Mouse (Mus musculus): ENCODE data around the gene Pank2. TPM values are rescaled to one million over a fixed set of nuclear protein-coding genes. Genes with fewer than 3 reads are reported as not detected.

Gene Pank2
- total RNA-seq (2023), result 48.9 TPM

DNA sequence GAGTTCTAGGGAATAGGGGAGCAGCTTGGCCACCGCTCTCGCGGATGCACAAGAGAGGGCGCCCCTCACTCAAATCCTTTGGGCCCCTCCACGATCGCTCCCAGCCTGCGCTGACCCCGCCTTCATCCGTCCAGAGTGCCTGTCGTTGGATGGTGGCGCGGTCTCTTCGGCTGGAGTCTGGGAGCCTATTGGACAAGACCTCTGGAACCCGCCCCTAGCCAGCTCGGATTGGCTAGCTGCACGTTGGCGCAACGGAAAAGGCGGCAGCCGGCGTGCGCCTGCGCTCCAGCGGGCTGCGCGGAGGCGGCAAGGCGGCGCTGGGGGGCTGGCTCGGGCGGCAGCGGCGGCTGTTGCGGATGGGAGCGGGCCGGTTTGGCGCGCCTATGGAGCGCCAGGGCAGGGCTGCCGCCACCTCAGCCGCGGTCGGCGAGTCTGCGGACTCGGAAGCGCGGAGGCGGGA, at the start of gene Pank2:
Gene Pank2, plus strand, starts transcription at position 283 of the 460 bp plus-strand sequence.

DNA sequence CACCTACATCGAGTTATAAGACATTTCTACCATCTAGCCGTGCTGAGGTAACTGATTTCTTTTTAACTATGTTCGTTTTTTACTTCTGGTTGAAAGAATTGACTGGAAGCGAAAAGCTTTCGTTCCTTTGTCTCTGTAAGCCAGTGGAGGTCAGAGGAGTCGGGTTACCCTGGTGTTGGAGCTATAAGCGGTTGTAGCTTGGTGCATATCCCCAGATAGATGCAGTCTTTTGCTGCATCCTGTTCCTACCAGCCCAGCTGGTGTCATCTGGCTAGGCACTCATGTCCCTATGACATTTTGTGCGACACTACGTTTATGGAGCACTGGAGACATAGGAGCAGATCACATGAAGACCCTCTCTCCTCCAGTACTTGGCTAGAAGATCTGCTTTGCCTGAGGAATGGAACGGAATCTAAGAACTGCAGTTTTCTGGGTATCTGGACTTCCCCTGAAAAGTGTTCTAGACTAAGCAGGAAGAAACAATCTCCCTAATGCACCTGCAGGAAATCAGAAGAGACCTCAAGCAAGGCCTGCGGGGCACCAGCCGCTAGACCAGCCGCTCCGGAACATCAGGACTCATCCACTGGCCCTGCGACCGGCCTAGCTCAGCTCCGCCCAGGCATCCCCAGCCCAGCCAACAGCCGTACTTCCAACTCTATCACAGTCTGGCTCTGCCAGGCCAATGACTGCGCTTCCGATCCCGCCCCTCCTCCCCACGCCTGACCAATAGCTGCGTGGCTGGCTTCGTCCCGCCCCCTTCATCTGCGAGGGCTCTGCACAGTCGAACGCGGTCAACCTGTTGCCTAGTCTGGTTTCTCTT, 28.8 kb upstream of the Pank2 start, which contains the start of gene Mavs:
Gene Mavs, plus strand, starts transcription at position 757 of the 820 bp plus-strand sequence.

Other genes with a start within 250 kb of the Pank2 start
- gene Gfra4, start 219.4 kb upstream of the Pank2 start, total RNA-seq (2023), result not detected
- gene Adam33, start 198.7 kb upstream of the Pank2 start, total RNA-seq (2023), result 0.41 TPM
- gene Siglec1, start 175.7 kb upstream of the Pank2 start, total RNA-seq (2023), result 0.29 TPM
- gene Hspa12b, start 135.2 kb upstream of the Pank2 start, total RNA-seq (2023), result not detected
- not detected for gene Gm11037, start 129.0 kb upstream of the Pank2 start, total RNA-seq (2023)
- 18.1 TPM for gene 1700037H04Rik, start 102.4 kb upstream of the Pank2 start, total RNA-seq (2023)
- 19.1 TPM for gene Cenpb, start 82.4 kb upstream of the Pank2 start, total RNA-seq (2023)
- gene Cdc25b, start 75.5 kb upstream of the Pank2 start, total RNA-seq (2023), result 42.4 TPM
- gene Spef1, start 75.2 kb upstream of the Pank2 start, total RNA-seq (2023), result 1.7 TPM
- gene Ap5s1, start 55.4 kb upstream of the Pank2 start, total RNA-seq (2023), result 4.7 TPM
- 10.6 TPM for gene Mavs, start 28.4 kb upstream of the Pank2 start, total RNA-seq (2023)
- gene Rnf24, start 90.4 kb downstream of the Pank2 start, total RNA-seq (2023), result 2.6 TPM
- gene Smox, start 229.0 kb downstream of the Pank2 start, total RNA-seq (2023), result 29.5 TPM